Mouse (Mus musculus) neural tube, embryonic 12.5 days (tissue): ENCODE measurements around the gene Siah2. TPM values are rescaled to one million over a fixed set of nuclear protein-coding genes. Genes with fewer than 3 reads are reported as not detected.

Experiments used
- ATAC-seq: fragments of 200-750 bp; cut with Nextera tagmentation; 2 replicates; pipeline ENCODE4 v1.8.0; 2017; ENCODE audit warnings: low read depth, mild to moderate bottlenecking, moderate TSS enrichment, moderate library complexity; ENCODE audit not compliant: low FRiP score
- H3K27ac ChIP-seq: fragments of 300-500 bp; sonication (generic); 2 replicates; pipeline ENCODE4 v1.5.1; 2016
- H3K27me3 ChIP-seq: fragments of 300-500 bp; sonication (generic); replicated peaks from 2 replicates; pipeline ENCODE4 v1.6.1; 2016; ENCODE audit warnings: mild to moderate bottlenecking
- H3K36me3 ChIP-seq: fragments of 300-500 bp; sonication (generic); 2 replicates; pipeline ENCODE4 v1.6.1; 2016; ENCODE audit warnings: mild to moderate bottlenecking
- H3K4me1 ChIP-seq: fragments of 300-500 bp; sonication (generic); 2 replicates; pipeline ENCODE4 v1.6.1; 2016
- H3K4me2 ChIP-seq: fragments of 300-500 bp; sonication (generic); replicated peaks from 2 replicates; pipeline ENCODE4 v1.6.1; 2016; ENCODE audit warnings: mild to moderate bottlenecking
- H3K4me3 ChIP-seq: fragments of 300-500 bp; sonication (generic); 2 replicates; pipeline ENCODE4 v1.5.1; 2016
- H3K9ac ChIP-seq: fragments of 300-500 bp; sonication (generic); 2 replicates; pipeline ENCODE4 v1.6.1; 2016; ENCODE audit warnings: mild to moderate bottlenecking
- H3K9me3 ChIP-seq: fragments of 300-500 bp; sonication (generic); 2 replicates; pipeline ENCODE4 v1.6.1; 2016; ENCODE audit warnings: mild to moderate bottlenecking
- WGBS: fragments of 180-500 bp; shearing (Covaris S2); methylation state at CpG from one replicate; pipeline ENCODE4 v1.1.7; 2016; 5-methylcytosine and 5-hydroxymethylcytosine counted together
- polyA plus RNA-seq: library from polyadenylated mRNA; unstranded; fragments of >200 nt; fragmentation: Nextera tagmentation; extraction: Ambion mirVana; gene quantifications from 2 replicates; pipeline ENCODE4 v1.2.1, GENCODE M21; 2016

Gene Siah2
- polyA plus RNA-seq, 1 experiment from 2014 or later: 8.4 TPM

- Histone ChIP-seq H3K4me1 (no peaks in the 10 kb centered on the region), H3K9me3 (no peaks in the 10 kb centered on the region), H3K27ac (no peak overlapping the region), H3K9ac (no peak overlapping the region), H3K4me3 (no peak overlapping the region), H3K4me2 (no peak overlapping the region), H3K36me3 (no peaks in the 10 kb centered on the region), H3K27me3 (no peaks in the 10 kb centered on the region)
- 60% methylated on average over 17 of the region's 17 CpGs for WGBS
- peak; percentile 61; the same call in 1 of the 2 replicates for ATAC-seq
These were observed 36.7 kb downstream of the Siah2 start for GRCm38 (mm10) chr3:58655362-58656130.

- no peak overlapping the region for H3K27ac ChIP-seq
- H3K4me1 ChIP-seq: no peaks in the 10 kb centered on the region
- H3K27me3 ChIP-seq: no peaks in the 10 kb centered on the region
- no peak overlapping the region for H3K9ac ChIP-seq
- no peaks in the 10 kb centered on the region for H3K9me3 ChIP-seq
- no peak for ATAC-seq
- H3K4me3 ChIP-seq: no peak overlapping the region
- H3K36me3 ChIP-seq: no peaks in the 10 kb centered on the region
- 66% methylated on average over 5 of the region's 5 CpGs for WGBS
- no peak overlapping the region for H3K4me2 ChIP-seq
These were observed 38.3 kb downstream of the Siah2 start for GRCm38 (mm10) chr3:58653907-58654306.

GRCm38 (mm10) chr3:58650328-58650727 is 41.9 kb downstream of the Siah2 start:
- 83% methylated on average over 4 of the region's 4 CpGs for WGBS
- no peaks in the 10 kb centered on the region for H3K9me3 ChIP-seq
- no peak overlapping the region for H3K27ac ChIP-seq
- H3K36me3 ChIP-seq: no peaks in the 10 kb centered on the region
- no peak overlapping the region for H3K4me2 ChIP-seq
- no peaks in the 10 kb centered on the region for H3K27me3 ChIP-seq
- no peak for ATAC-seq
- no peak overlapping the region for H3K9ac ChIP-seq
- H3K4me3 ChIP-seq: no peak overlapping the region
- H3K4me1 ChIP-seq: no peaks in the 10 kb centered on the region

GRCm38 (mm10) chr3:58647179-58647578 is 45.0 kb downstream of the Siah2 start:
- Histone ChIP-seq H3K27me3 (no peaks in the 10 kb centered on the region), H3K9me3 (no peaks in the 10 kb centered on the region), H3K4me3 (no peak overlapping the region), H3K4me2 (no peak overlapping the region), H3K27ac (no peak overlapping the region), H3K4me1 (no peaks in the 10 kb centered on the region), H3K36me3 (no peaks in the 10 kb centered on the region), H3K9ac (no peak overlapping the region)
- no peak for ATAC-seq
- WGBS: 97% methylated on average over 2 of the region's 2 CpGs

GRCm38 (mm10) chr3:58646180-58646579 is 46.0 kb downstream of the Siah2 start:
- ATAC-seq: no peak
- 87% methylated on average over 4 of the region's 4 CpGs for WGBS

GRCm38 (mm10) chr3:58636406-58637295 is 55.5 kb downstream of the Siah2 start, which contains the start of gene Erich6:
Gene Erich6 (minus strand): TSS chr3:58637207.
- Histone ChIP-seq H3K4me3 (peak within 1 kb of the TSS; percentile 44), H3K9me3 (no peaks in the 10 kb centered on the region), H3K27ac (no peak within 1 kb of the TSS), H3K4me1 (peaks cover 10% of the 10 kb centered on the region), H3K4me2 (peak within 1 kb of the TSS; percentile 87), H3K27me3 (no peaks in the 10 kb centered on the region), H3K36me3 (no peaks in the 10 kb centered on the region), H3K9ac (peak within 1 kb of the TSS; percentile 51)
- WGBS: under 1% methylated on average over 34 of the region's 34 CpGs
- ATAC-seq: peak; percentile 85

More at GRCm38 (mm10) chr3:58646180-58646579, 46.0 kb downstream of the Siah2 start:
- Histone ChIP-seq H3K4me2 (no peak overlapping the region), H3K4me3 (no peak overlapping the region), H3K27me3 (no peaks in the 10 kb centered on the region), H3K9ac (no peak overlapping the region), H3K27ac (no peak overlapping the region), H3K4me1 (no peaks in the 10 kb centered on the region), H3K36me3 (no peaks in the 10 kb centered on the region), H3K9me3 (no peaks in the 10 kb centered on the region)

GRCm38 (mm10) chr3:58631693-58632092 is 60.5 kb downstream of the Siah2 start:
- H3K9ac ChIP-seq: no peak overlapping the region
- no peaks in the 10 kb centered on the region for H3K9me3 ChIP-seq
- 86% methylated on average over 2 of the region's 2 CpGs for WGBS
- H3K4me2 ChIP-seq: no peak overlapping the region
- ATAC-seq: no peak
- H3K36me3 ChIP-seq: no peaks in the 10 kb centered on the region
- H3K4me1 ChIP-seq: peaks cover 6% of the 10 kb centered on the region; the same call in 1 of the 2 replicates
- H3K27me3 ChIP-seq: no peaks in the 10 kb centered on the region
- no peak overlapping the region for H3K4me3 ChIP-seq
- H3K27ac ChIP-seq: no peak overlapping the region

- Histone ChIP-seq H3K9me3 (no peaks in the 10 kb centered on the region), H3K4me3 (no peak overlapping the region), H3K9ac (no peak overlapping the region), H3K27ac (no peak overlapping the region), H3K27me3 (no peaks in the 10 kb centered on the region), H3K36me3 (no peaks in the 10 kb centered on the region), H3K4me1 (no peaks in the 10 kb centered on the region), H3K4me2 (no peak overlapping the region)
- no peak for ATAC-seq
- 93% methylated on average over 4 of the region's 4 CpGs for WGBS
These were observed 67.2 kb downstream of the Siah2 start for GRCm38 (mm10) chr3:58624981-58625380.

Other genes with a start within 250 kb of the Siah2 start
- 47.4 and 49.8 TPM in 2 replicates for gene Eif2a, start 166.6 kb downstream of the Siah2 start, polyA plus RNA-seq
- 109 and 116 TPM in 2 replicates for gene Serp1, start 166.5 kb downstream of the Siah2 start, polyA plus RNA-seq
- gene Selenot, start 115.8 kb downstream of the Siah2 start, polyA plus RNA-seq: 23.2 and 23.7 TPM in 2 replicates
- 0.19 TPM in 1 of 2 replicates, not detected in the other for gene Erich6, start 55.2 kb downstream of the Siah2 start, polyA plus RNA-seq
- not detected in 2 replicates for gene Mindy4b-ps, start 129.9 kb upstream of the Siah2 start, polyA plus RNA-seq
- 0.68 and 1.4 TPM in 2 replicates for gene Clrn1, start 192.9 kb upstream of the Siah2 start, polyA plus RNA-seq